Mouse (Mus musculus) A20 (cell line): ENCODE data around the gene Pnpla3.
A peak's percentile ranks its signal among the peaks of the same experiment; 100 is the strongest.

Source experiments
- DNase-seq: peaks from one replicate; pipeline ENCODE4 v3.0.0-alpha.2; 2011; ENCODE audit warnings: low read depth, low spot score

The Pnpla3 gene

DNA sequence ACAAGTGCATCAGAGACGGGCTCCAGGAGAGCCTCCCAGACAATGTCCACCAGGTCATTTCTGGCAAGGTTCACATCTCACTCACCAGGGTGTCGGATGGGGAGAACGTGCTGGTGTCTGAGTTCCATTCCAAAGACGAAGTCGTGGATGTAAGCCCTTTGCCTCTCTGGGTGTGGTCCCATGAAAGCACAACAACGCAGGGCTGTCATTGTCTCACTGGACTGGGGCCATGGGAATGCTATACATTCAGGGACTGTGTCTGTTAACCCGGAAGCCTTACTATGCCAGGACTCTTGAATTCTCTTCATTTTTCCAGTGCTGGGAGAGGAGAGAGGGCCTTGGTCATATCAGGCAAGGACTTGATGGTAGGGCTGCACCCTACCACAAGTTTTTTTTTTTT, 3.5 kb downstream of the Pnpla3 start:
- DNase-seq, result no peak

DNA sequence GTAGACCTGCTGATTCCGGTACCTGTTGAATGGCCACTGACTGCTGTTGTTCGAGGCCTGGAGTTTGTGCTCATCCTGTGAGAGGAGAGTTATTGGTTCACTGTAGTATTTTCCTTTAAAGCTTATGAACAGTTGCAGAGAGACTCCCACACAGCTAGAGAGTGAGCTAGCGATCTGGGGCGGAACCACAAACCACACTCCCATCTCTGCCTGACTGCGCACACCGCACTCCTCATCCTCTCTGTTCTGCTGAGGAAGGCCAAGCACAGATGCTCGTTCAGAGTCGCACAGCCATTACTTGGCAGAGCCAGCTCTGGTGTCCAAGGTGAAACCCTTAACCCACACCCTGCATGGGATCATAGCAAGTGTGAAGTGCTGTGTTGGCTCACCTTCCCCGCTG, 11.1 kb downstream of the Pnpla3 start:
- no peak for DNase-seq

DNA sequence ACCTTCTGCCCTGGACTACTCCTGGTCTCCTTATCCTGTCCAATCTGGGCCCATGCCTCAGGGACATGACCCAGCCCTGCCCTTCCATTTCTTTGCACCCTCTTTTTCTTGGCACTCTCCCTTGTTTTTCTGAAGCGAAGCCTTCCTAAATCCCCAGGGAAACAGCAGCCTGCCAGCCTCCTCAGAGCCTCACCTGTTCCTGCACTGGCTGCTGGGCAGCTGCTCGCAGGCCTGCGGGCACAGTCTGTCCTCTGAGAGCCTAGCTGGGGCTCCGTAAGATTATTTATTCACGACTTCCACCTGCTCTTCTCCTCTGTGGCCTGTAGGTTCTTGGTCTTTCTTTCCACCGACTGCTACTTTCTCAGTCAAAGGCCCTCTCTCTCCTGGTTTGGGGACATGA, 14.4 kb downstream of the Pnpla3 start:
- DNase-seq, result no peak

DNA sequence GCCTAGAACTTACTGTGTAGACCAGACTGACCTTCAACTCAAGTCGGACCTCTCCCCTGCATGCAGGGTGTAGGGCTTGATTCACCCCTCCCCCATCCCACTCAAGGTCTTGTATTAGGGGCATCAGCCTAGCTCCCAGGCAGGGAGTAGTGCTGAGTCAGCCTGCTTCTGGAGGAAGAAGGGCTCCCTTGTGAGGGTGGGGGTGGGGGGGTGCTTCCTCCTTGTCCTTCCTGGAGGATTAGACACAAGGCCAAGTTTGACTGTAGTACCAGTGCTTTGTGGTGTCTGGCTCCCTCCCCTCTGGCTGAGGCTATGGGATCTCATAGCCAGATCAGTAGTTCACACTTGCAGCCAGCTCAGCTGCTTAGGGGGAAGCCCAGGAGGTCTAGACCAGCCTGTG, 16.3 kb downstream of the Pnpla3 start:
- DNase-seq, result no peak

DNA sequence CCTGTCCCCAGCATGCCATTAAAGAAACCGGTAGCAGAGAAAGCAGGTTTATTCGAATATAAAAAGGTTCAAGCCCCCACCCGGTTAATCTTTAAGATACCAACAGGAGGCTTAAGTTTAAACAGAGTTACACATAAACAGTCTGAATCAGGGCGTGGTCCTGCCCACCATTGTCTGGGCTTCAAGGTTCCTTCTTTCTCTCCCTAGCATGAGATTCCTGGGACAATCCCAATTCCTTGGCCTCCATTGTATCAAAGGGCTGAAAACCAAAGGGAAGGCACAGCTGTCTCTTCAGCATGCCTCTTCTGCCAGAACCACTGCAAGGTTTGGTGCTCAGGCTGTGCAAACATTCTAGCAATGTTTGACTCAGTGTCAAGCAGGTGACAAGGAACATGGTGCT, 18.6 kb downstream of the Pnpla3 start:
- no peak for DNase-seq

DNA sequence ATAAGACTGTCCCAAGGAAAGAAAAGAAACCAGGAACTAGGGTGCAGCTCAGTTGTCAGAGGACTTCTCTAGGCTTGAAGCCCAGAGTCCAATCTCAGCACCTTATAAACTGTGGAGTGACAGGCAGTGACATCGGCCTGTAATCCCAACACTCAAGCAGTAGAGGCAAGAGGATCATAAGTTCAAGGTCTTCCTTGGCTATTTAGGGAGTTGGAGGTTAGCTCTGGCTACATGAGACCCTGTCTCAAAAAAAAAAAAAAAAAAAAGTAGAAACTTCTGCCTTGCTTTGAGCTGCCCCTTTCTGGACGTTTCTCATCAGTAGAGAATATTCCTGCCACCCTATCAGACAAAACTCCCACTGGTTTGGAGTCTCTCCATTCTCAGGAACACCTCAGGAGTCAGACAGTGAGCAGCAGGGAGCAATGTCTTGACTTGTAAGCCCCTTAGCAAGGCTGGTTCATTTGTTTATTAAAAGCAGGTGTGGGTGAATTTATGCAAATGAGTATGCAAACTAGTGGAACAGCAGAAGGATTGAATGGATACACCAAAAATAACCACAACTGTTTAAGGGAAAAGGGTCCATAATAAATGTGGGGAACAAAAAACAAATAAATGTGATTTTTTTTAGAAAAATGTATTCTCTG, 21.4 kb downstream of the Pnpla3 start:
- peak; percentile 42 for DNase-seq

DNA sequence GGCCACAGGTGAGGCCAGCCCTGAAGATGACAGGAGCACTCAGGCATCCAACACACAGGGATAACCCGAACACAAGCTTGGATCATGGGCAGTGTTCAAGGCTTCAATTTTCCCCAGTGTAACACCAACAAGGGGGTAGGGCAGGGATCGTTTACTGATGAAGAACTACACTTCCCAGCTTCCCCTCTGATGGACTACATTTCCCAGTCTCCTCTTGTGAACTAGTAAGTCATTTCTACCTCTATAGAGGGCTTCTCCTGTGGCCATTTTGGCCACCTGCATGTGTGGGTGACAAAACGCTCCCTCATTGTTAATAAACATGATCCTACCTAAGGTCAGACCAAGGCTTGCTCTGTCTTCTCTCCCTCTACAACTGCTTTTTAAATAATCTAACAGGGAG, 22.2 kb downstream of the Pnpla3 start:
- peak; percentile 76 for DNase-seq

DNA sequence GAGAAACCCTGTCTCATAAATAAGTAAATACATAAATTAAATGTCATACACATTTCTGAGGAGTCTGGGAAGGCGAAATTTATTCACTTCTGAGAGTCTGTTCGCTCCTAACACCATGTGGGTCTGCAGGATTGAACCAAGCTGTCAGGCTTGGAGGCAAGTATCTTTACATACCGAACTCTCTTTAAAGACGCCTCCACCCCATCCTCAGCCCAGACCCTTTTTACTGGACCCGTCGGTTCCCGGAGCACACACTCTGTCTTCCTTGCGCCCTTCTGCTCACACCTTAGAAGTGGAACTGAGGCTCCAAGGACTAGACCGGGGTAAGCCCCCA, 24.1 kb downstream of the Pnpla3 start:
- no peak for DNase-seq

DNA sequence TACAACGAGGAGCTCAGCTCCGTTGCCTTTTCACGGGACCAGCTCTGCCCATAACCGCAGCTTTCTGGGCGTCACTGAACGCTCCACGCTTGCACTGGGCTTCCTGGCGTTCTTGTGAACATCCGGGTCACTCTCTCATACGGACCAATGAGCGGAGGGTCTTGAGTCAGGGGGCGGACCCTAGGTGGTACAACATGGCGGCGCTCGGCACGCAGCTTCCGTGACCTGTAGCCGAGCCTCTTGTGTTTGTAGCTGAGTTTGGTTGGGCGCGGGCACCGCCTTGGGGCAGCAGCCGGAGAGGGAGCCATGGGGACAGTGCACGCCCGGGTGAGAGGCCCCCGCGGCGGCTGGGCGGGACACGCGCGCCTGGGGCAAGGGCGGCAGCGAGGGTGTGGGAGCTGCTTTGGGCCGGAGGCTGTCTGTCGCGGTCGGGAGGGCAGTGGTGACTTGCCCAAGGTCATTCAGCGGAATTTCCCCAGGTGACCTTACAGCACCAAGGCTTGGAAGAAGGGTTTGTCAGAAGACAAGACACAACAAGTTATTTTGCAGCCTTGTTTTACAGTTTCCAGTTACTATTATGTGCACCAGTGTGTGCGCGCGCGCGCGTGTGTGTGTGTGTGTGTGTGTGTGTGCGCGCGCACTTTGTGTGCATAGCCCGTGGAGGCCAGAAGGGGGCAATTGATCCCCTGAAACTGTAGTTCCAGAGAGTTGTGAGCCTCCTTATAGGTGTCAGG, 24.6 kb downstream of the Pnpla3 start, which contains the start of gene Samm50:
Samm50 (plus strand) TSS at position 184 of the 734 bp plus-strand sequence.
- peak; percentile 97 for DNase-seq

DNA sequence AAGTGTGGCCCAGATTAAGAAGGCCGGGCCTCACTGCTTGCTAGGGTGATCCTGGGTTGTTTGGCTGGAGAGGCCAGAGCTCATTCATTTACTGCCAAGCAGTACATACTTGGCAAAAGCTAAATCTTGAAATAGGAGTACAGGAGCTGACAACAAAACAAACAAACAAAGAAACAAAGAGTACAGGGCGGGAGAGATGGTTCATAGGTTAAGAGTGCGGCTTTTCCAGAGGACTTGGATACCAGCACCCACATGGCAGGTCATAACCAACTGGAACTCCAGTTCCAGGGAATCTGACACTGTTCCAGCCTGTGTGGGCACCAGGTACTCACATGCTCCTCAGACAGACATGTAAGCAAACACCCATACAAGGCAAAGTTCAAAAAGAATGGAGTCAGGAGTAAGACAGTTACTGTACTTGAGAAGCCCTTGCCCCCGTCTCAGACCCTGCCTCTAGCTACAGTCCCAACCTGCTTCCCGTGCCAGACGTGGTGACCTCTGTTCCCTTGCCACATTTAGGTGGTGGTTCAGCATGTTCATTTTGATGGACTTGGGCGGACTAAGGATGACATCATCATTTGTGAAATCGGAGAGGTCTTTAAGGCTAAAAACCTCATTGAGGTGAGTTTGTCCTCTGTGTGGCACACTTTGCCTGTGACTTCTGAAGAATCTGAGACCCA, 29.0 kb downstream of the Pnpla3 start:
- DNase-seq, result no peak

DNA sequence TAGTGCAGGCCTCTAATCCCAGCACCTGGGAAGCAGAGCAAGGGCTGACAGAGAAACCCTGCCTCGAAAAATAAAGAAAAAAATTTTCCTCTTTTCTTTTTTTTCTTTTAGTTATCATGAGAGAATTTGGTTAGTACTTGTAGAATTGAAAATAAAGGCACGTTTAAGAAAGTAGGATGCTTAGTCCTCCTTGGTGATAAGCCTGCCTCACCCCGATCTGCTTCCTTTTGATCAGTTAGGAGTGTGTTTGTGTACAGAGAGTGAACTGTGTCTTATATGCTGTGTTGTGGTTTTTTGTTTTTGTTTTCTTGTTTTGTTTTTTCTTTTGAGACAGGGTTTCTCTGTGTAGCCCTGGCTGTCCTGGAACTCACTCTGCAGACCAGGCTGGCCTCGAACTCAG, 39.7 kb downstream of the Pnpla3 start:
- DNase-seq, result no peak

DNA sequence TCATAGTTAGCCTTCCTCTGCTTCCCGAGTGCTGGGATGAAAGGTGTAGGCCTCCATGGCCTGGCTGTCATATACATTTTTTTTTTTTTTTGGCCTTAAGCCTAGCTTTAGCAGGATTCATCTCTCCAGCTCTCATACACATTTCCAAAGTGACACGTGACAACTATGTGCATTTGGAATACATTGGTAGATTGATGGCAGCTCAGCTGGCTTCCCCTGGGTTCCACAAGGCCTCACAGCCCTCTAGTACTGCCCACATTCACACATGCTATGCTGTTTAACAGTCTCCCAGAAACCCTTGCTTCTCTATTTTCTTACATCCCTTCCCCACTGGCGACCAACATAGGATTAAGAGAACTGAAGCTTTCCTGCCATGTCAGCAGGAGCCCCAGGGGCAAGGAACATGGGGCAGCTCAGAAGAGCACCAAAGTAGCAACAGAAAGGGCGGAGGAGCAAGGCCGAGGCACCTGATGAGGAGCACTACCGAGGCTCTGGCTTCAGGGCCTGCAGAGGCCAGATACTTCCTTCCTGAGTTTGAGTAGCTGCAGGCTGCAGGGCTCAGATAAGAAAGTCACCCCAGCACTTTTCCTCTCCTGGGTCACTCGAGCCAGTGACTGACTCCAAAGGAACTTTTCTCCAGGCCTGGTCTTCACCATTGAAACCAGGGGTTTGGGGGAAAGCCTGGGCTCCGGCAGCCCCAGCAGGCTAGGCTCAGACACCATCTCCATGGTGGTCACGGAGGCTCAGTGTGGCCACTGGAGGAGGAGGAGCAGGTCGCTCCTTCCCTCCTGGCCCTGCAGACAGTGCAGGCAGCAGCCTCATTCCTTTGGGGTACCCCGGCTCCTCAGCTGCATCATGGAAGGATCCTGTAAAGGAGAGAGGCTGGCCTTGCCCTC, 42.1 kb downstream of the Pnpla3 start:
- DNase-seq, result no peak

DNA sequence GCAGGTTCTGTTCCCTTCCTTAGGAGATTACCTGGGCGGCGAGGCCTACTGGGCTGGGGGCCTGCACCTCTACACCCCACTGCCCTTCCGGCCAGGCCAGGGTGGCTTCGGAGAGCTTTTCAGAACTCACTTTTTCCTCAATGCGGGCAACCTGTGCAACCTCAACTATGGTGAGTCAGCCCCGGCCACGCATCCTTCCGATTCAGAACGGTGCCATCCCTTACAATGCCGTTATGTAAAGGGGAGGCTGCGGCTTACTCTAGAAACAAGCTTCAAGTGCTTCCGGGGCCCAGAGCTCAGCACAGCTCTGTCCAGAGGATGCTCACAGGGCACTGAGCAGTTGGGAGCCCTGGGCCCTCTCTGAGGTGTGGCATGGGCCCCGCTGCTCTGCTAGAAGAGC, 42.8 kb downstream of the Pnpla3 start:
- DNase-seq, result no peak

DNA sequence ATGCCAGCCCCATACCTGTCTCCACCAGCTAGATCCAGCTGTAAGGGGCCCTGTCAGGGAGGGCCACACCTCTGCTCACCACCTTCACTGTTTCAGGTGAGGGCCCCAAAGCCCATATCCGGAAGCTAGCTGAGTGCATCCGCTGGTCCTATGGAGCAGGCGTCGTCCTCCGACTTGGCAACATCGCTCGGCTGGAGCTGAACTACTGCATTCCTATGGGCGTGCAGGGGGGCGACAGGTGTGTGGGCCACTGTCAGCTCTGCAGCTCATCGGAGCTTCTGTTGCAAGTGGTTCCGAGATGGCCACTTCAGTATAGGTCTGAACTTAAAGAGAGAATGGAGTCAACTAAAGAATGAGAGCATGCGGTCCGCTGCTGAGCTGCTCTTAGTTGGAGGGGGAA, 43.3 kb downstream of the Pnpla3 start:
- DNase-seq, result no peak

DNA sequence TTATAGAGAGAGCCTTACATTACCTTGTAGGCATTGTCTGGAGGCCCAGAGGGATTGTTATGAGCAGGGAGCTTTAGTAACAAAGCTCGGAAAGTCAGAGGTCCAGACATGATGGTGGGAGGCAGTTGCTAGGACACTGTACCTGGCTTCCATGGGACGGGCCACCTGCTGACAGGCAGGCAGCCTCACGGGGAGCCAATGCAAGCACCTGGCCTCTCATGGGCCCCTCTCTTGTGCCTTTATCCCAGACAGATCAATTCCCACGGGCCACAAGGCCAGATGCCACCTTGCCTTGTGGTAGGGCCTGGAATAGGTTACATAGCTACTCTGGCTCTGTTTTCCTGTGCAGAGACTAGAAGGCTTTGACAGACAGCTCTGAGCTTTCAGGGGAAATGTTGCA, 43.9 kb downstream of the Pnpla3 start:
- no peak for DNase-seq

DNA sequence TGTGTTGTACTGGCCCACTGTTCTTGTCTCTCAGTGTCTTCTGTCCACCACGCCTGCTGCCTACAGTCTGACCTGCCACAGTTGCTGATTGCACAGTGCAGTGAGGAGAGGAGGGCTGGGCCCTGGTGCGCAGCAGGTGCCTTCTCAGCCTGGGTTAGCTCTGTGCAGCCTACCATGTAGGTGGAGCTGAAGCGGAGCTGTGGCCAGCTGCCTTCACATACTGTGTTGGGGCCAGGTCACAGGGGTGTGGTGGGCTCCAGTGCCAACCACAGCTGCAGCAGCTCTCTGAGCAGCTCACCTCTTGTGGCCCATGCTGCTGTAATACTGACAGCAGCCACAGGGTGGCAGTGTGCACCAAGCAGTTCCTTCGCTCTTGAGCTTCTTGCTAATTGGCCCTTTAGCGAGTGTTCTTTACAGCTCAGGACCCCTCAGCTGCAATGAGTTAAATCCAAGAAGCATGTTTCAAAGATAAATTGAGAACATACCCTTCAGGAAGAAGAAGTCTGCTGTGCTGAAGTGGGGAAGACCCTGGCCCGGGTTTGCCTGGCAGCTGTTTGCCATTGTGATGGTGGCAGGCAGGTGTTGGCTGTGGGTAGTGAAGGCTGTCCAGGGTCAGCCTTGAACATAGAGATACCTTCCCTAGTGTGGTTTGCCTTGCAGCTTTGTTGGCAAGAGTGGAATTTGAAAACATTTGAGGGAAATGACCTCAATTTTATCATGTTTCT, 44.6 kb downstream of the Pnpla3 start:
- peak; percentile 97 for DNase-seq

DNA sequence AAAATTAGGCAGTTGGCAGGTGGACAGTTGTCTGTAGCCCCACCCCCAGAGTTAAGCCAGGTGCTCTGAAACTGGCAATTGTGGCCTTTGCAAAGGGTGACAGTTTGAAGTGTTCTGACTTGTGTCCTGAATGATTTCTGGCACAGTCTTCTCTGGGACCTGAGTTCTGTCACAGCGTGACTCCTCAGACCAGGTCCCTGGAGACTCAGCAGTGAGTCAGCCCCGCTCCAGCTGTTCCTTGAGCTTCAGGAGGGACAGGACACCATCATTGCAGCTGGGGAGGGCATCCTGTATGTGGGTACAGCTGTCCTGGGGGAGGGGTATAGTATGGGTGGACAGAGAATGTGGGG, 45.1 kb downstream of the Pnpla3 start:
- peak; percentile 87 for DNase-seq

DNA sequence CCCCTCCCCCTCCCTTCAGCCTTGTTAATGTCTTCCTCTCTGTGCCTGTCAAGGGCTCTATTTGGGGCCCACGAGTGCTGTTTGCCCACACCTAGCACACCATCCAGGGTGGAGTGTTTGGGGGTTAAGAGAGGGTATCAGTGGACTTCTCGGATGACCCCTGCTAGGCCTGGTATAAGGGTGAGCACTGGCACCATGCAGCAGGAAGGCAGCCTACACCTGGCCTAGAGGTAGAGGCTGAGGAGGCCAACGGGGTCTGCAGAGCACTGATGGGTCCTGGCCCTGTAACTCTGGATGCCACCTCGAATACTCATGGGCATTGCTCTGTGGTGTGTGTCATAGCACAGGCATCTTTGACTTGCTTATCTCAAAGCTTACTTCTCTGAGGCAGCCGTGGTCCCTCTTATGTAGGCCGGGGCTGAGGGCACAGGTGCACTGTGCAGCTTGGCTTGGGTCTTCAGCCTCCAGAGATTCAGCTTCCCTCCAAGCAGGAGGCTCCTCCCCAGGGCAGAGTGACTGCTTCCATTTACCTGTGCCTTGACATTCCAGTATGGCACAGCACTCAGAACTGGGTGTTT, 45.6 kb downstream of the Pnpla3 start:
- no peak for DNase-seq

DNA sequence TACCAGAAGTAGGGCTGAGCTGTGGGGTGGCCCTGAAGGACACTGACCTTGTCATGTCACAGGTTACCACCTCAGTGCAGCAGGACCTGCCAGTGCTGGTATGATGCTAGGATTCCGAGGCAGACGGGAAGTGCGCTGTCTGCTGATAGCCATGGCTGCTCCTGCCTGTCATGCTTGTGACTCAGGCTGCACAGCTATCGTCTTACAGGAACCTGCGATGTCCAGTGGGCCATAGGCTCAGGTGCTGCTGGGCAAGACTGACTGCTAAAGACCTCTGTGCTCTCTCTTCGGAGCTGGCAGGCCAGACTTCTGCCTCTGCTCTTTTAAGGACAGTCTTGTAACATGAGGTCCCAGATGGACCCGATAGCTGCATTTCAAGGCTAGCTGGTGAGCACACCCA, 46.8 kb downstream of the Pnpla3 start:
- no peak for DNase-seq

DNA sequence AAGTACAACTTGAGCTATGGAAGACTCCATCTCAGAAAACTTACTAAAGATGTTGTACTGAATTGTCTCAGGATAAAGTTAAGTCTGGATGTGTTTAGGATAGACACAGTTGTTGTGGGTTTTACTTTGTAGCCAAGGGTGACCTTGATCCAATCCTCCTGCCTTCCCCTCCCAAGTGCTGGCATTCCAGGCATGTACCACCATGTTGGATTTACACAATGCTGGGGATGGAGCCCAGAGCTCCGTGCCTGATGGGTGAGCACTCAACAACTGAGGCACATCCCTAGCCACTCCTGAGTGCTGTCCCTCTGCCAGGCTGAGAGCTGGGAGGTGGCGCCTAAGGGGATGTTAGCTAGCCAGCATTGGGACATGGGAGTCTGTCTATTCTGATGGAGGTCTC, 47.6 kb downstream of the Pnpla3 start:
- no peak for DNase-seq

DNA sequence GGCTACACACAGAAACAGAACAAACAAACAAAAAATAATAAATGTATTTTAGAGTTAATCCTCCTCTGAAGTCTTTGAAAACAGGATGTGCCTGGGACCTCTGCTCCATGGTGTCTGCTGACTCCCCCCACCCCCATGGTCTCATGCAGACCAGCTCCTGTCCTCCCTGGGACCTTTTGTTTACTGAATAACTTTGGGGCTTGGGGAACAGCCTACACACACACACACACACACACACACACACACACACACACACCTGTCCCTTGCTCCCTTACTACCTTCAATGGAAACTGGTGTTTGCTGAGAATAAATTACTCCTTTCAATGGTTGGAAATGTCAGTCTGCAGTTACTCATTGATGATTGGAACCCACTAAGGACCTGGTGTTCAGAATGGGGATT, 48.4 kb downstream of the Pnpla3 start:
- DNase-seq, result no peak
